Mouse (Mus musculus): ENCODE measurements at regions not wholly inside any gene's neighbourhood (a gene's known extent, or its start where the extent isn't known, plus 50 kb on each side); places are given as distances from the start of the nearest gene placed in this dataset.

GRCm38 (mm10) chr8:62502043-62502442 lies 379.1 kb upstream of the Anxa10 start:
- TF ChIP-seq TAL1 (conservative IDR thresholded peaks at IDR 0.05; ENCODE audit: low read depth, low read length) (no peak), POLR2AphosphoS5 (IDR thresholded peaks at IDR 0.05; ENCODE audit: insufficient replicate concordance, low read depth, low read length) (no peak)
